Mouse (Mus musculus) liver (tissue): ENCODE measurements at regions not wholly inside any gene's neighbourhood (a gene's known extent, or its start where the extent isn't known, plus 50 kb on each side); places are given as distances from the start of the nearest gene placed in this dataset.
"Not testable (repeated sequence)": the region's sequence is repeated elsewhere in the genome, so short reads cannot be mapped to it uniquely, and the experiment has no call there.

Experiments
- DNase-seq: peaks from one replicate; pipeline ENCODE4 v3.0.0-alpha.2; 2020; ENCODE audit warnings: mixed read lengths

DNA sequence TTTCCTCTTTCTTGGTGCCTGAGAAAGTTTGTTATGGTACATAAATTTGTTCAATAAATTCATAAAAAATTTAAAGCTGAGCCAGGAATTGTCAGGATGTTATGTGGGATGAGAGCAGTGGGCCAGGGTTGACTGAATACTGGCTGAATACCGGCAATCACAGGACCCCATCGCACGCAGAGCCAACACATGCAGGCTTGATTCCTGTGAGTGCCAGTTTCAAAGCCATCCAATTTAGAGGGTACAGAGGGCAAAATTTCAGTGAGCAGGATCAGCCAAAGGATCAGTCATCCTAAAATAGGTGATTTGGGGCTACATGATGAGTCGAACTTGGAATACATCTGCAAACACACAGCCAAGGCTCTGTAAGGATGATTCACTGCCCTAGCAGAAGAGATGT lies 583.6 kb upstream of the Nectin3 start:
- no peak for DNase-seq

GRCm38 (mm10) chr16:47080330-47080729 lies 582.0 kb upstream of the Nectin3 start:
- no peak for DNase-seq

GRCm38 (mm10) chr16:47059293-47059963 lies 561.1 kb upstream of the Nectin3 start:
- DNase-seq, result no peak

DNA sequence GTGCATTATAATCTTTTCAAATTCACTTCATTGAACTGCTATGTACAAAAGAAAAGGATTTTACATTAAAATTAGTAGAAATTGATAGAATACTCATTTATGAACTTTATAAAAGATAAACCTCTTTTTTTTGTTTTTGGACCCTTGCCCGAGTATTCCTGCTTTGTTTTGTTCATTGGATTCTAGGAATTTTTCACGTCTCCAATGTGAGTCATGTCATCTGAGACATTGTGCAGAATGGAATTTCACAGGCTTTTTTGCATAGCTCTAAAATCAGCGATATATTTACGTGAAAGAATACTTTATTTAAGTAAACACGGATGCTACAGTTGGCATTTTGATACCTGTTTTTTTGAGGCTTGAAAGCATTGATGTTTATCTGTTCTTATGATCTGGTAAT lies 560.5 kb upstream of the Nectin3 start:
- no peak for DNase-seq

GRCm38 (mm10) chr16:47025971-47026370 lies 527.6 kb upstream of the Nectin3 start:
- no peak for DNase-seq

DNA sequence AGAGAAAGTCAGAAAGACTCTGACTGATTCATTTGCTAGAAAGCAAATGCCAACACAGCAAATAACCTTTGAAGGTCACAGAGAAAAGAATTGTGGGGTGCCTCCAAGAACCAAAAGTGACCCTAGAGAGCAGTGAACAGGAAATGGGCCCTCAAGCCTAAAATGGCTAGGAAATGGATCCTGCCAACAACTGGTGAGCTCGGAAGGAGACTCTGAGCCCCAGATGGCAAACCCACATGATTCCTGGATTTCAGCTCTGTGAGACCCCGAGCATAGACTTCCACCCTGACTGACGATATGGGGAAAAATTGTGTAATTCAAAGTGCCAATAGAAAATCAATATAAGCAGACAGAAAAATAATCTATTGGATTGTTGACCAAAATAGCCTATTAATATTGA lies 519.2 kb upstream of the Nectin3 start:
- no peak for DNase-seq

- no peak for DNase-seq
Measured at GRCm38 (mm10) chr16:46982910-46983600, 484.7 kb upstream of the Nectin3 start.

DNA sequence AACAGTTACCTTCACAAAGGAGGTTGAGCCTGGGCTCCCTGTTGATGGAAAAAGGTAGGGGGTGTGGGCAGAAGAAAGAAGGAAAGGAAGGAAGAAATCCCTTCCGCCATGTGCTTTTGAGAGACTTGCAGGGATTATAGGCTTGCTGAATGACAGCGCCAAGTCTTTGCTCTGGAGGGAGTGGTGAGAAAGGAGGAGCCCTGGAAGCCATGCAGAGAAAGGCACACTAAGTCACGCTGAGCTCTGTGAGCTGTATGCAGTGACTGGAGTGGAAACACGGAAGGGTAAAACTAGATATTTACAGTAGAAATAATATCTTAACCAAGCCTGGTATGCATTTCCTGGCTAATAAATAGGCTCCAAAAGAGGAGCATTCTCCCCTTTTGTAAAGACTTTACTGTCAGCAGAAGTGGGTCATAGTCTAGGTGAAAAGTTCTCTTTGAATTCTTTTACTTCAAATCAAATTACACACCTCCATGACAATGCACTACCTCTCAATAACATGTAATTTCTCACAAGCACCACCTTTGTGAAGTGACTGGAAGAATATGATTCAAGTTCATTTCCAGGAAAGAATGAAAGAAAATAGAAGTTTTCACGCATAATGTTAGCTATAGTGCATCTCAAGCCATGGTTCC lies 484.1 kb upstream of the Nectin3 start:
- DNase-seq, result no peak

GRCm38 (mm10) chr16:46965741-46966140 lies 467.4 kb upstream of the Nectin3 start:
- DNase-seq, result no peak

- no peak for DNase-seq
Measured at GRCm38 (mm10) chr16:46956990-46957389, 458.7 kb upstream of the Nectin3 start.

- DNase-seq, result peak; percentile 2
Measured at GRCm38 (mm10) chr16:46926060-46926459, 427.7 kb upstream of the Nectin3 start.

DNA sequence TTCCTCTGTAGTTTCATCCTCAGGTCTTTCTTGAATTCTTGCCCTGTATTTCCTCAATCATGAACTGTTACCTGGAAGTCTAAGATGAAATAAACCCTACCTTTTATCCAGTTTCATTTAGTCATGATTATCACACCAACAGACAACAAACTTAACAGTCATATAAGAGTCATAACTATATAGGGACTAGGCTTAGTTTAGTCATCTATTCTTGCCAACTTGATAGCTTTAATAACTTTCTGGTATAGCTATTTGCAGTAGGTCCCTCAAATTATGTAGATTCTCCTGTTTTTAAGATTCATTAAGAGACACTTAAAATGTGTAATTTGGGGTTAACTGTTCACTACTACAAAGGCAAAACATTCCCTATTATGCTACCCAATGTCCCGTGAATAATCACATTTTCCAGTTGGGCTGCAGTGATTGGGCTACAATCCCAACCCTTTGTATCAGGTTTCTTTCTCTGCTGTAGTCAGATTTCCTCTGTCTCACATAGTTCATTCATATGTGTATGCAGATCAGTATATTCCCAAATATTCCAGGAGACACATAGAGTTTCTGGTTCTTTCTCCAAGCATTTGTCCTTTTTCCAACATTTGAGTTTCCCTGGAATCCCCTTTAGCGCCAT lies 396.4 kb upstream of the Nectin3 start:
- no peak for DNase-seq

DNA sequence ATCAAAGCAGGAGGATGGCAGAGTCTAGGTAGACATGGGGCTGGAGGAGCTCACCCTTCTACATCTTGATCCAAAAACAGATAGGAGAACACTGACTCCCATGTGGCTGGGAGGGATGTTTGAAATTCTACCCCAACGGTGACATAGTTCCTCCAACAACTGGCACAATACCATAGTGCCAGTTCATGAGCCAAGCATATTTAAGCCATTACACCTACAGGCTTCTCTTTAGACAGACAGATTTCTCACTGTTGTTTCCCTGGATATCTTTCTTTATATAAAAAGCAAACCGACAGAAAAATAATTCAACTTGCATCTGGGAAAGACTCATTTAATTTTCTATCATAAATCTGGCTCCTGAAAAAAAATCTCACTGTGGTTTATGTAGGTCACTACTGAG lies 380.4 kb upstream of the Nectin3 start:
- no peak for DNase-seq

DNA sequence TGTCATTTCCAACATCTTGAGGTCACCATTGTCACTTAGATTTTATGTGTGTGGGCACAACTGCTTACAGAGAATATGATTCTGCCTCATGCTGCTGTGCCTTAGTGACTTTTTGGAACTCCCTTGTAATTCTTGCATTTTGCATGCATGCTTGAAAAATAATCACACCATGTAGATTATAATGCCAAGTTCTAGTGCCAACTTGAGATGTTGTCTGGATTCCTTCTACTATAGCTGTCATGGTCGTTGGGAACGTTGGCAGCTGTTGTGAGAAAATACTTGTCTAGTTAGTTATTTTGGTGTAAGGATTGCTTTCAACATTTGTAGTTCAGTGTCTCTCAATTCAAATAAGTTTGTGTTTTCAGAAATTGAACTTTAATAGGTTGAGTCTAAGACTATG lies 365.6 kb upstream of the Nectin3 start:
- DNase-seq, result no peak

DNA sequence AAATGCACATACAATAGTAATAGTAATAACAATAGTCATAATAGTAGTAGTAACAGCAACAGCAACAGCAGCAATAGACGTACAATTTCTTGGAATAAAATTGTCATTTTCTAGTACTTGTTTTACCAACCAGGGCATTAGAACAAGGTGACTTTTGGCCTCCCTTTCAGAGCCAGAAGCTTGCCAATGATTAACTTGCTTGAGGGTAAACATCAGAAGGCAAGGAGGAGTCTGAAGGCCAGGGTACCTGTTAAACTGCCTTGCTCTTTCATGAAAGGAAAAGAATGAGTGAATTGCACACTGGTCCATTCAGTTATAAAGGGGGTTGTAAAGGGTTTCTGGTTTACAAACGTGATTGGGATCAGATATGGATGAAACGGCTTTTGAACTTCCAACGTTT lies 351.2 kb upstream of the Nectin3 start:
- DNase-seq, result no peak

DNA sequence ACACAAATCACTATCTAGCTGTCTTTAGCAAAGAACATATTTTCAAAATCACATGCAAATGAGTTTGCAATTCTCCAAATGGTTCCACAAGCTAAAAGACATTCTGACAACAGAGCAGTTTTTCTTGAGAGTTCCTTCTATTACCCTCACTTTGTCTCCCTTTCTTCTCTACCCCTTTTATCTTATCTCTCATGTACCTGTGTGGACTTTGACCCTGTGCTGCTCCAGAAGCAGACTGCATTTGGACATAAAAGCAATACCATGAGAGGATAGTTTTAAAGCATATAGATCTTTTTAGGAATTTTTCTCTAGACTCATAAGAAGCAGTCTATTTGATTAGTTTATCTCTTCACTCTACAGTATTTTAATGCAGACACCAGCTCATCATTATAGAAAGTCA lies 350.4 kb upstream of the Nectin3 start:
- no peak for DNase-seq

GRCm38 (mm10) chr16:46847707-46848356 lies 349.5 kb upstream of the Nectin3 start:
- DNase-seq, result no peak

- no peak for DNase-seq
Measured at GRCm38 (mm10) chr16:46841179-46841578, 342.9 kb upstream of the Nectin3 start.

GRCm38 (mm10) chr16:46840764-46841163 lies 342.4 kb upstream of the Nectin3 start:
- no peak for DNase-seq

DNA sequence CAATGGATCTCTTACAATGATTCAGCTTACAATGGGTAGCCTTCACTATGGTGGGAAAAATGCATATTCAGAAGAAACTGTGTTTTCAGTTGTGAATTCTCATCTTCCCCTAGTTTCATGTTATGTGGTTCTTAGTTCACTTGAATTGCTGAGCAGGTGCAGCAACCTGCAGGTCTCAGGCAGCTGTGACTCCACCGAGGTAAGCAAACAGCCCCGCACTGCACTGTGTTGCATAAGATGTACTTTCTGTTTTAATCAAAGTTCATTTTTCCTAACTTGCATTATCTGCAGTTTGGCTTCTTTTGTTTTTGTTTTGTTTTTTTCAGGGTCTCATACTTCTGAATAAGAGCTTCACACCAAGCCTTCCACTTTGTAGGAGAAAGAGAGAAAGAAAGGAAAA lies 326.8 kb upstream of the Nectin3 start:
- peak; percentile 5 for DNase-seq

- no peak for DNase-seq
Measured at GRCm38 (mm10) chr16:46822753-46823152, 324.4 kb upstream of the Nectin3 start.

GRCm38 (mm10) chr16:46818215-46818614 lies 319.9 kb upstream of the Nectin3 start:
- DNase-seq, result no peak

DNA sequence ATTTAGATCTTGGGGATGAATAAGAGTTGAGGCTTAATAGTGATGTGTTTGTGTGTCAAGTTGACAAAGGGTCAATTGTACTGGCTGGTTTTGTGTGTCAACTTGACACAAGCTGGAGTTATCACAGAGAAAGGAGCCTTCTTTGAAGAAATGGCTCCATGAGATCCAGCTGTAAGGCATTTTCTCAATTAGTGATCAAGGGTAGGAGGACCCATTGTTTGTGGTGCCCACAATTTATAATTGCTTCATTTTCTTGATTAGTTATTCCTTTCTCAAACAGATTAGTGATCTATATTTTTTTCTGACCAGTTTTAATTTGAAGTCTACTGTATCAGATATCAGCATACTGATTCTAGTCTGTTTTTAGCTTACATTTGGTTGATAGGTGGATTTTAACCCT lies 313.5 kb upstream of the Nectin3 start:
- DNase-seq, result not testable (repeated sequence)
